In genomic region chr3:127759212-127759611, GRCm38 (mm10) we compare ENCODE assay signal across 8 mouse cellular contexts. TPM values are rescaled to one million over a fixed set of nuclear protein-coding genes. Genes with fewer than 3 reads are reported as not detected.
DNase-seq lines count a peak whose midpoint lies in the region; ATAC-seq and TF ChIP-seq lines count a peak whose summit lies in the region.

No protein-coding gene starts in this region.

- no peak overlapping the region for H3K4me2 ChIP-seq in lung, embryonic 14.5 days
- no peak overlapping the region for H3K4me2 ChIP-seq in hindbrain, postnatal 0 days (ENCODE audit: low read depth, low read length)
- H3K4me2 ChIP-seq in lung, postnatal 0 days (replicated peaks; ENCODE audit: low read depth, low read length), result no peak overlapping the region

- DNase-seq in cerebellum, adult 18-20 months, result peak; percentile 19 to 26
- peak; percentile 87 for DNase-seq in lung, embryonic 14.5 days
- no peak for DNase-seq in lung, adult 18-20 months
- DNase-seq in hindbrain, postnatal 0 days (ENCODE audit: low spot score), result peak; percentile 87
- DNase-seq in lung, postnatal 0 days (ENCODE audit: low spot score), result peak; percentile 61
- peak; percentile 29 for DNase-seq in thymus, postnatal 25 days

- ATAC-seq in cerebellum, adult (ENCODE audit: insufficient number of reproducible peaks, low FRiP score, low TSS enrichment), result no peak
- peak; percentile 50; the same call in 1 of the 2 replicates for ATAC-seq in lung, embryonic 14.5 days (ENCODE audit: insufficient read depth)
- peak; percentile 60 for ATAC-seq in common myeloid progenitor, adult 5-6 weeks (replicated peaks; ENCODE audit: low read depth, poor library complexity, severe bottlenecking)
- ATAC-seq in hindbrain, postnatal 0 days, result no peak
- no peak for ATAC-seq in lung, postnatal 0 days

- H3K4me1 ChIP-seq in lung, embryonic 14.5 days (ENCODE audit: insufficient read depth), result no peaks in the 10 kb centered on the region
- no peaks in the 10 kb centered on the region for H3K4me1 ChIP-seq in hindbrain, postnatal 0 days (ENCODE audit: insufficient read depth, low read length)
- H3K4me1 ChIP-seq in lung, postnatal 0 days (ENCODE audit: insufficient read depth, low read depth, low read length), result no peaks in the 10 kb centered on the region

- no peaks in the 10 kb centered on the region for H3K36me3 ChIP-seq in lung, embryonic 14.5 days (ENCODE audit: insufficient read depth)
- H3K36me3 ChIP-seq in hindbrain, postnatal 0 days (ENCODE audit: insufficient read depth, low read length), result no peaks in the 10 kb centered on the region
- no peaks in the 10 kb centered on the region for H3K36me3 ChIP-seq in lung, postnatal 0 days (ENCODE audit: insufficient read depth, low read length)

- no peak overlapping the region for H3K27ac ChIP-seq in lung, embryonic 14.5 days (ENCODE audit: low read depth)
- H3K27ac ChIP-seq in hindbrain, postnatal 0 days, result no peak overlapping the region
- no peak overlapping the region for H3K27ac ChIP-seq in lung, postnatal 0 days (ENCODE audit: low read length)

- H3K9me3 ChIP-seq in lung, embryonic 14.5 days (ENCODE audit: low read depth, low read length), result no peaks in the 10 kb centered on the region
- no peaks in the 10 kb centered on the region for H3K9me3 ChIP-seq in hindbrain, postnatal 0 days (ENCODE audit: low read length)
- H3K9me3 ChIP-seq in lung, postnatal 0 days (ENCODE audit: low read length), result no peaks in the 10 kb centered on the region

- no peaks in the 10 kb centered on the region for H3K27me3 ChIP-seq in lung, embryonic 14.5 days (ENCODE audit: insufficient read depth, low read length)
- H3K27me3 ChIP-seq in hindbrain, postnatal 0 days (ENCODE audit: insufficient read depth, low read length), result no peaks in the 10 kb centered on the region; the same call in 1 of the 2 replicates
- no peaks in the 10 kb centered on the region for H3K27me3 ChIP-seq in lung, postnatal 0 days (replicated peaks; ENCODE audit: insufficient read depth, low read length)

- TF ChIP-seq CTCF in lung, embryonic 14.5 days (IDR thresholded peaks at IDR 0.05; ENCODE audit: low read depth), result peak; percentile 65
- peak; percentile 78 for TF ChIP-seq CTCF in hindbrain, postnatal 0 days (IDR thresholded peaks at IDR 0.05; ENCODE audit: low read depth)
- peak; percentile 70 for TF ChIP-seq CTCF in lung, postnatal 0 days (IDR thresholded peaks at IDR 0.05)

- 14% methylated on average over 8 of the region's 8 CpGs for WGBS in lung, embryonic 14.5 days
- WGBS in hindbrain, postnatal 0 days, result 16% methylated on average over 8 of the region's 8 CpGs
- 10% methylated on average over 8 of the region's 8 CpGs for WGBS in lung, postnatal 0 days

- TF ChIP-seq EP300 in lung, postnatal 0 days (IDR thresholded peaks at IDR 0.05), result no peak

- no peak overlapping the region for H3K9ac ChIP-seq in lung, embryonic 14.5 days
- no peak overlapping the region for H3K9ac ChIP-seq in hindbrain, postnatal 0 days (replicated peaks; ENCODE audit: low read length)
- H3K9ac ChIP-seq in lung, postnatal 0 days (replicated peaks; ENCODE audit: low read depth), result no peak overlapping the region

- H3K4me3 ChIP-seq in lung, embryonic 14.5 days (ENCODE audit: low read depth, low read length), result no peak overlapping the region
- no peak overlapping the region for H3K4me3 ChIP-seq in hindbrain, postnatal 0 days (ENCODE audit: low read length)
- no peak overlapping the region for H3K4me3 ChIP-seq in lung, postnatal 0 days (ENCODE audit: low read depth, low read length)

RNA-seq across cellular contexts. Expression of gene Alpk1, which starts 21.1 kb away (rescaled TPM):
- polyA plus RNA-seq in lung, embryonic 14.5 days (2014; fragmentation: Nextera tagmentation; extraction: Ambion mirVana), result 1.3 and 1.5 TPM in 2 replicates
- 8.1 and 10.4 TPM in 2 replicates for total RNA-seq in common myeloid progenitor, adult 5-6 weeks (2017)
- total RNA-seq in hindbrain, postnatal 0 days (2014; rRNA removed), result 1.3 and 5.3 TPM in 2 replicates
- 0.49 and 0.57 TPM in 2 replicates for polyA plus RNA-seq in hindbrain, postnatal 0 days (2015; fragmentation: Nextera tagmentation; extraction: Ambion mirVana)
- 0.76 and 0.82 TPM in 2 replicates for polyA plus RNA-seq in lung, postnatal 0 days (2015; fragmentation: Nextera tagmentation; extraction: Ambion mirVana)

RNA-seq across cellular contexts. Expression of gene Tifa, which starts 30.4 kb away (rescaled TPM):
- polyA plus RNA-seq in lung, embryonic 14.5 days (2014; fragmentation: Nextera tagmentation; extraction: Ambion mirVana), result 4.3 and 6.1 TPM in 2 replicates
- total RNA-seq in common myeloid progenitor, adult 5-6 weeks (2017), result 34.5 and 46.9 TPM in 2 replicates
- 1.7 and 1.9 TPM in 2 replicates for total RNA-seq in hindbrain, postnatal 0 days (2014; rRNA removed)
- polyA plus RNA-seq in hindbrain, postnatal 0 days (2015; fragmentation: Nextera tagmentation; extraction: Ambion mirVana), result 3.6 and 3.8 TPM in 2 replicates
- polyA plus RNA-seq in lung, postnatal 0 days (2015; fragmentation: Nextera tagmentation; extraction: Ambion mirVana), result 6.3 and 7.1 TPM in 2 replicates

Comparison
In these comparisons a context has a peak if more than half of its experiments do, and no peak if none do; other contexts are left out.
1. DNase-seq: peak in cerebellum, adult 18-20 months (2 of 2), lung, embryonic 14.5 days (single experiment), hindbrain, postnatal 0 days (single experiment), lung, postnatal 0 days (single experiment) and thymus, postnatal 25 days (single experiment); none in lung, adult 18-20 months (0 of 2).
2. ATAC-seq: peak in lung, embryonic 14.5 days (single experiment) and common myeloid progenitor, adult 5-6 weeks (single experiment); none in cerebellum, adult (single experiment), hindbrain, postnatal 0 days (single experiment) and lung, postnatal 0 days (single experiment).
3. Peak in every context shown above with its lines, with median percentiles within 50 percentile points of each other: CTCF ChIP-seq.